Mouse (Mus musculus) small intestine, adult 2 months (tissue): ENCODE data around the gene Rph3al.

ENCODE experiments used
- CTCF ChIP-seq: fragments of 200-500 bp; IDR thresholded peaks from 2 replicates; pipeline ENCODE4 v1.5.1; 2012; ENCODE audit warnings: low read depth, mild to moderate bottlenecking, control low read depth, inconsistent platforms, low read length, moderate library complexity, mixed read lengths; ENCODE audit not compliant: insufficient replicate concordance, insufficient read length; ENCODE audit errors: extremely low read depth
- POLR2A ChIP-seq: fragments of 200-500 bp; IDR thresholded peaks from 2 replicates; pipeline ENCODE4 v1.6.1; 2012; ENCODE audit warnings: low read depth, mild to moderate bottlenecking, control low read depth, inconsistent platforms, low read length, moderate library complexity

- no peak for TF ChIP-seq CTCF
- no peak for TF ChIP-seq POLR2A
Observed at GRCm38 (mm10) chr11:75866861-75867260, 71.4 kb downstream of the Rph3al start.
